1 mouse cellular context compared by ENCODE assay signal in the genomic region with DNA sequence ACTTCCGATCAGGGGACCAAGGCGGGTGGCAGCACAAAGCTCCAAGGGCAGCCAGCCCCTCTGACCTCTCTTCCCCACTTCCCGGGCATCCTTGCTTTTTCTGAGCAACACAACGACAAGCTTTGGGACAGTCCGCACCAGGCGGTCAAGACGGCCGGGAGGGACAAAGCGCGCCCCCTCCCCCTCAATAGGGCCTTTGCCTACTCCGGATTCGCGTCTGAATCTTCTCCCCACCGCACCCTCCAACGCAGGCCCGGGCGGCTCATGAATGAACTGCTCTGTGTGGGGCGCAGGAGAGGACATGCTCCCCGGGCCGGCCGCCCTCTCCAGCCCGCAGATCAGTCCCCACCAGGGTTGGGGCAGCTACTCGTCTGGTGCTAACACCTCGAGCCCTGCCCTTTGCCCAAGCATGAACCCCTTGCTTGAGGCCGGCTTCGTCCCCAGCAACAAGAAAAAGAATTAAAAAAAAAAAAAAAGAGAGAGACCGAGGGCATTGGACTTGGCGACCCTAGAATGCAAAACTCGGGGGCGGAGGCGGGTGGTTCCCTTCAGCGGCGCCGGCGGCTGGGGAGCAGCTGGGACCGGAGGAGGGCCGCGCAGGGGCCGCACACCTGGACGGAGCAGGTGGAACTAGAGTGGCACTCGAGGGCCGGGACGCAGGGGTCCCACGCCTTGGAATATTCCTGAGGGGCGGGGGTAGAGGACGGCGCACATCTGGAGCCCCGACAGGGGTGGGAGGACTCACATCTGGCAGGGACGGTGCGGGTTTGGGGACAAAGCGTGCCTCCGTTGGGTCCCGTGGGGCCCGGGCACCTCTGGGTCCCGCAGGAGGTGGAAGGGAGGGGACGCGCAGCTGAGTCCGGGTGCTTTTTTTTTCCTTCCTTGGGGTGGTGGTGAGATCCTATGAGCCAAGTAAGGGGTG.
TF ChIP-seq lines count a peak whose summit lies in the region.

No protein-coding gene starts in this region.

TF ChIP-seq in MEL, 35 proteins besides CTCF, POLR2A, EP300 and RAD21:
- TF ChIP-seq SMC3 (IDR thresholded peaks at IDR 0.05; ENCODE audit: low read depth, low read length) (no peak), ZC3H11A (IDR thresholded peaks at IDR 0.05; ENCODE audit: low read depth, low read length) (no peak), MYB (IDR thresholded peaks at IDR 0.05; ENCODE audit: low read depth, low read length) (no peak), SIN3A (IDR thresholded peaks at IDR 0.05; ENCODE audit: low read length) (peak; percentile 41; the same call in 1 of the 2 replicates), ETS1 (IDR thresholded peaks at IDR 0.05; ENCODE audit: low read depth, low read length) (0 out of 2 replicates have a peak, but pooled peaks have one; percentile 16), UBTF (IDR thresholded peaks at IDR 0.05; ENCODE audit: borderline replicate concordance, insufficient read depth, low read depth, low read length) (0 out of 2 replicates have a peak, but pooled peaks have one; percentile 65), TBP (IDR thresholded peaks at IDR 0.05; ENCODE audit: low read depth, low read length) (no peak), MAZ (IDR thresholded peaks at IDR 0.05; ENCODE audit: low read depth, low read length) (no peak), NRF1 (IDR thresholded peaks at IDR 0.05; ENCODE audit: insufficient read depth, low read depth, low read length, poor library complexity, severe bottlenecking) (no peak), POLR2AphosphoS2 (IDR thresholded peaks at IDR 0.05; ENCODE audit: low read length) (no peak), GATA1 (IDR thresholded peaks at IDR 0.05; ENCODE audit: low read depth, low read length) (no peak), MXI1 (IDR thresholded peaks at IDR 0.05; ENCODE audit: low read depth, low read length) (0 out of 2 replicates have a peak, but pooled peaks have one; percentile 9)
